Mouse (Mus musculus): Measurements from ENCODE around the gene Pnma5.

Pnma5 gene

GRCm38 (mm10) chrX:72985607-72986006, 51.3 kb downstream of the Pnma5 start:
- no peak for DNase-seq (ENCODE audit: low spot score)

Data from adipocyte (in vitro differentiated cells).